Comparison of ENCODE assay signal across 14 mouse cellular contexts in genomic region chr10:18471648-18472047, GRCm38 (mm10).
DNase-seq lines count a peak whose midpoint lies in the region; ATAC-seq and TF ChIP-seq lines count a peak whose summit lies in the region.
"Had no signal": no experiment of that assay in that cellular context is flagged by ENCODE, and none has a peak within 500 bp of the region (broad histone marks: within the 10 kb centered on the region; RNA-seq: fewer than 3 reads in every experiment).

No protein-coding gene starts in this region.

- H3K9ac ChIP-seq in neural tube, embryonic 11.5 days (ENCODE audit: low read length), result no peak overlapping the region
- peak overlapping the region; percentile 50; the same call in 1 of the 2 replicates for H3K9ac ChIP-seq in intestine, postnatal 0 days (ENCODE audit: low read depth, low read length)
- H3K9ac ChIP-seq in neural tube, embryonic 14.5 days (replicated peaks; ENCODE audit: low read depth, low read length), result peak overlapping the region; percentile 32
- H3K9ac ChIP-seq: limb, embryonic 15.5 days; lung, embryonic 15.5 days had no signal

- no peak for TF ChIP-seq CTCF in intestine, postnatal 0 days (IDR thresholded peaks at IDR 0.05; ENCODE audit: low read depth)

- H3K4me2 ChIP-seq in neural tube, embryonic 11.5 days (ENCODE audit: low read depth), result peak overlapping the region; percentile 50; the same call in 1 of the 2 replicates
- peak overlapping the region; percentile 64 for H3K4me2 ChIP-seq in intestine, postnatal 0 days (replicated peaks; ENCODE audit: low read depth)
- peak overlapping the region; percentile 70 for H3K4me2 ChIP-seq in neural tube, embryonic 14.5 days (ENCODE audit: low read depth, low read length)
- H3K4me2 ChIP-seq: limb, embryonic 15.5 days; lung, embryonic 15.5 days had no signal

- H3K27ac ChIP-seq in neural tube, embryonic 11.5 days (ENCODE audit: low read depth, low read length), result no peak overlapping the region
- H3K27ac ChIP-seq in hindbrain, embryonic 10.5 days, result peak overlapping the region; percentile 89
- H3K27ac ChIP-seq in intestine, postnatal 0 days (ENCODE audit: low read depth, low read length), result peak overlapping the region; percentile 75; the same call in 1 of the 2 replicates
- H3K27ac ChIP-seq in neural tube, embryonic 14.5 days (ENCODE audit: low read depth, low read length), result peak overlapping the region; percentile 93; the same call in 1 of the 2 replicates
- H3K27ac ChIP-seq: heart, embryonic 10.5 days; limb, embryonic 15.5 days; lung, embryonic 15.5 days had no signal

- no peaks in the 10 kb centered on the region for H3K27me3 ChIP-seq in neural tube, embryonic 11.5 days (ENCODE audit: control insufficient read depth, insufficient read depth, low read length)
- no peaks in the 10 kb centered on the region for H3K27me3 ChIP-seq in hindbrain, embryonic 10.5 days (ENCODE audit: insufficient read depth, poor library complexity, severe bottlenecking)
- H3K27me3 ChIP-seq in intestine, postnatal 0 days (replicated peaks; ENCODE audit: control insufficient read depth, insufficient read depth, low read length), result no peaks in the 10 kb centered on the region
- no peaks in the 10 kb centered on the region for H3K27me3 ChIP-seq in neural tube, embryonic 14.5 days (ENCODE audit: control insufficient read depth, insufficient read depth, low read length)
- H3K27me3 ChIP-seq: limb, embryonic 15.5 days; lung, embryonic 15.5 days had no signal

- ATAC-seq in neural tube, embryonic 11.5 days (ENCODE audit: insufficient read depth, low FRiP score, low TSS enrichment), result no peak
- peak; percentile 47 for ATAC-seq in intestine, postnatal 0 days
- no peak for ATAC-seq in neural tube, embryonic 14.5 days (ENCODE audit: low read depth)
- ATAC-seq in cerebellum, adult (ENCODE audit: insufficient number of reproducible peaks, low FRiP score, low TSS enrichment), result no peak

- no peak overlapping the region for H3K4me3 ChIP-seq in neural tube, embryonic 11.5 days (ENCODE audit: low read depth, low read length)
- H3K4me3 ChIP-seq in hindbrain, embryonic 10.5 days, result peak overlapping the region; percentile 48
- peak overlapping the region; percentile 46 for H3K4me3 ChIP-seq in intestine, postnatal 0 days (ENCODE audit: low read depth, low read length)
- H3K4me3 ChIP-seq in neural tube, embryonic 14.5 days (ENCODE audit: low read depth, low read length), result peak overlapping the region; percentile 40
- H3K4me3 ChIP-seq: heart, embryonic 10.5 days; limb, embryonic 15.5 days; lung, embryonic 15.5 days had no signal

- intact Hi-C loops in left cerebral cortex, postnatal 4 days (cut with DNase I), result loop anchor here (5.0 kb wide), 1 partner anchor 41 kb away; no protein-coding TSS in a partner anchor

- WGBS in neural tube, embryonic 11.5 days, result 87% methylated on average over 5 of the region's 5 CpGs
- 91% methylated on average over 5 of the region's 5 CpGs for WGBS in hindbrain, embryonic 10.5 days
- 38% methylated on average over 5 of the region's 5 CpGs for WGBS in intestine, postnatal 0 days
- WGBS in neural tube, embryonic 14.5 days, result 54% methylated on average over 5 of the region's 5 CpGs

- no peak for DNase-seq in neural tube, embryonic 11.5 days (ENCODE audit: low spot score)
- no peak for DNase-seq in neural tube, embryonic 10.5 days (ENCODE audit: extremely low spot score, low spot score)
- DNase-seq in hindbrain, embryonic 10.5 days (ENCODE audit: low spot score), result no peak
- no peak for DNase-seq in left cerebral cortex, postnatal 4 days
- DNase-seq in lung, adult 18-20 months, result no peak
- DNase-seq: adrenal gland, adult 8-10 months; kidney, postnatal 25 days; layer of hippocampus, postnatal 36 days had no signal

- H3K9me3 ChIP-seq in neural tube, embryonic 11.5 days (ENCODE audit: control insufficient read depth, low read length), result no peaks in the 10 kb centered on the region
- no peaks in the 10 kb centered on the region for H3K9me3 ChIP-seq in hindbrain, embryonic 10.5 days
- H3K9me3 ChIP-seq in intestine, postnatal 0 days (ENCODE audit: control insufficient read depth), result no peaks in the 10 kb centered on the region
- no peaks in the 10 kb centered on the region for H3K9me3 ChIP-seq in neural tube, embryonic 14.5 days (ENCODE audit: control insufficient read depth, low read length)
- H3K9me3 ChIP-seq: heart, embryonic 10.5 days; limb, embryonic 15.5 days; lung, embryonic 15.5 days had no signal

- H3K36me3 ChIP-seq in neural tube, embryonic 11.5 days (ENCODE audit: control insufficient read depth, insufficient read depth, low read length), result no peaks in the 10 kb centered on the region
- peaks cover 30% of the 10 kb centered on the region for H3K36me3 ChIP-seq in hindbrain, embryonic 10.5 days
- peaks cover 10% of the 10 kb centered on the region; the same call in 1 of the 2 replicates for H3K36me3 ChIP-seq in intestine, postnatal 0 days (ENCODE audit: control insufficient read depth, insufficient read depth)
- H3K36me3 ChIP-seq in neural tube, embryonic 14.5 days (ENCODE audit: control insufficient read depth, insufficient read depth, low read length), result peaks cover 4% of the 10 kb centered on the region; the same call in 1 of the 2 replicates
- H3K36me3 ChIP-seq: lung, embryonic 15.5 days had no signal

- peaks cover 5% of the 10 kb centered on the region; the same call in 1 of the 2 replicates for H3K4me1 ChIP-seq in neural tube, embryonic 11.5 days (ENCODE audit: control insufficient read depth, insufficient read depth, low read length)
- peaks cover 54% of the 10 kb centered on the region for H3K4me1 ChIP-seq in hindbrain, embryonic 10.5 days (replicated peaks)
- 0 out of 2 replicates have a peak, but pooled peaks cover 9% of the 10 kb centered on the region for H3K4me1 ChIP-seq in intestine, postnatal 0 days (replicated peaks; ENCODE audit: control insufficient read depth, insufficient read depth, low read length)
- peaks cover 31% of the 10 kb centered on the region for H3K4me1 ChIP-seq in neural tube, embryonic 14.5 days (ENCODE audit: control insufficient read depth, insufficient read depth, low read length)
